Mouse (Mus musculus): Measurements from ENCODE around the gene Omp. TPM values are rescaled to one million over a fixed set of nuclear protein-coding genes. Genes with fewer than 3 reads are reported as not detected.

The Omp gene
- polyA plus RNA-seq, 1 experiment: 0.42 TPM

GRCm38 (mm10) chr7:98114656-98115055, 30.6 kb downstream of the Omp start:
- Histone ChIP-seq H3K4me1 (ENCODE audit: control insufficient read depth) (peaks cover 3% of the 10 kb centered on the region; the same call in 1 of the 2 replicates), H3K4me3 (replicated peaks) (no peak overlapping the region), H3K36me3 (ENCODE audit: control insufficient read depth) (no peaks in the 10 kb centered on the region), H3K9me3 (ENCODE audit: control insufficient read depth, low read length) (no peaks in the 10 kb centered on the region), H3K27me3 (ENCODE audit: control insufficient read depth) (peaks cover 33% of the 10 kb centered on the region)
- TF ChIP-seq TAL1 (IDR thresholded peaks at IDR 0.05; ENCODE audit: low read length) (no peak), GATA1 (IDR thresholded peaks at IDR 0.05; ENCODE audit: low read length) (no peak)

DNA sequence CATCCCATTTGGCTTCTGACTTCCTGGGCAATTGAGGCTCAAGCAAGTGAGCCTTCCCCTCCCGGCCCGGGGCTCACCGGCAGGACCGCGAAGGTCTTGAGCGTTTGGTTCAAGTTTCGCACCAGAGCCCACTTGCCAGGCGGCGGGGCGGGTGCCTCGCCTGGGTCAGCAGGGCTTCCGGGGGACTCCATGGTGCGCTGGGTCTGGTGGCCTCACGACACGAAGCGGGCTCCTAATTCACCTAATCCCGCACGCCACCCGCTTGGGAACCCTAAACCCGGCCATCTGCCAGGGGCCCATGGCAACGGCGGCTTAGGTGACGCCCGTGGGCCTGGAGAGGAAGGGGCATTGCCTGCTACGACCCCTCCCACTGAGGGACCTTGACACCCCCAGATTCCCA, 34.1 kb downstream of the Omp start:
- Histone ChIP-seq H3K4me1 (ENCODE audit: control insufficient read depth) (no peaks in the 10 kb centered on the region; the same call in 1 of the 2 replicates), H3K4me3 (replicated peaks) (no peak overlapping the region), H3K9me3 (ENCODE audit: control insufficient read depth, low read length) (no peaks in the 10 kb centered on the region), H3K27me3 (ENCODE audit: control insufficient read depth) (peaks cover 33% of the 10 kb centered on the region), H3K36me3 (ENCODE audit: control insufficient read depth) (no peaks in the 10 kb centered on the region)
- TF ChIP-seq GATA1 (IDR thresholded peaks at IDR 0.05; ENCODE audit: low read length) (no peak), TAL1 (IDR thresholded peaks at IDR 0.05; ENCODE audit: low read length) (no peak)

DNA sequence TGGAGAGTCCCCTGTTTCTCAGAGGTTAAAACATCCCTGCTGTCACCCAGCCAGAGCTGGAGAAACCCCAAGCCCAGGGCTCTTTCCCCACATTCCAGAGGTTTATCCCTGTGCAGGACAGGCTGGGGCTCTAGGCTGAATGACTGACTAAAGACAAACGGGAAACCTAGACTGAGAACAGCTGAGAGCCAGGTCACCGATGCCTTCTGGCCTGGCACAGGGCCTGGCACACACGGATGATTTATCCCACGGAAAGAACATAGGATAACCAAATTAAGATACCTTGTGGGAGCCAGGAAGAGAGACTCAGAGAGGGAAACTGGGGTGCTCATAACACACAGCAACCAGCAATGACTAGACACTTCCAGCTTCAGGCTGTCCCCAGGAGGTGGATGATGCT, 35.5 kb downstream of the Omp start:
- Histone ChIP-seq H3K4me3 (replicated peaks) (no peak overlapping the region), H3K9me3 (ENCODE audit: control insufficient read depth, low read length) (no peaks in the 10 kb centered on the region), H3K4me1 (ENCODE audit: control insufficient read depth) (no peaks in the 10 kb centered on the region; the same call in 1 of the 2 replicates), H3K36me3 (ENCODE audit: control insufficient read depth) (no peaks in the 10 kb centered on the region), H3K27me3 (ENCODE audit: control insufficient read depth) (peaks cover 33% of the 10 kb centered on the region)
- TF ChIP-seq GATA1 (IDR thresholded peaks at IDR 0.05; ENCODE audit: low read length): no peak
- no peak for TF ChIP-seq TAL1 (IDR thresholded peaks at IDR 0.05; ENCODE audit: low read length)

DNA sequence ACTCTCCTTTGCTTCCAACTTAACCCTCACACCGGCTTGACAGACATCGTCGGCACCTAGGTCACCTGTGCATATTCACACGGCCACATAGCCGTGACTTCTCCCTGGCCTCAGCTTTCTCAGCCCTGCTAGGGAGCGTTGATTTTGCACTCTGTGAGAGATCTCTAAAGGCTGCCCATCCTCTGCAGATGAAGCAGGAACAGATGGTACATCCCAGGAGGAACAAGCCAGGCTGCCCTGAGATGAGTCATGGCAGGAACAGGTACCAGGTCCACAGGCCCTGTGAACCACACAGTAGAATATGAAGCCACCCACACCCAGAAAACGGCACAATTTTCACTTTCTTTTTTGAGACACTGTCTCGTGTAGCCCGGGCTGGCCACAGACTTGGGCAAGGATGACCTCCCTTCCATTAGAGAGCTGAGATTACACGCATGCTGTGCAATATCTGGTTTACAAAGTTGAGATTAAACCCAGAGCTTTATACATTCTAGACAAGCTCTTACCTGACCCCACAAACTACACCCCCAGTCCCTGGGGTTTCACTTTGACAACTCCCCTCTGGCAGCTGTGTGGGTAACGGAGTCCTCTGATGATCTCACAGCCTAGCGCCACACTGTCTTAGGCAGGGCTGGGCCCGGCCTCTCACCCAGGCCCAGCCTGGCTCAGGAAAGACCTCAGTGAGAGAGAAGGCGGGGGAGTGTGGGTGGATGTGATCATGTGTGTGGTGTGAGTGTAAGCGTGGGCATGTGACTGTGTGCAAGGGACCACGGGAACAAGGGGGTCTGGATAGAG, 36.5 kb downstream of the Omp start:
- TF ChIP-seq GATA1 (IDR thresholded peaks at IDR 0.05; ENCODE audit: low read length): no peak
- TF ChIP-seq TAL1 (IDR thresholded peaks at IDR 0.05; ENCODE audit: low read length): no peak
- Histone ChIP-seq H3K4me3 (replicated peaks) (no peak overlapping the region), H3K36me3 (ENCODE audit: control insufficient read depth) (no peaks in the 10 kb centered on the region), H3K27me3 (ENCODE audit: control insufficient read depth) (peaks cover 33% of the 10 kb centered on the region), H3K4me1 (ENCODE audit: control insufficient read depth) (peaks cover under 1% of the 10 kb centered on the region), H3K9me3 (ENCODE audit: control insufficient read depth, low read length) (no peaks in the 10 kb centered on the region)

GRCm38 (mm10) chr7:98106272-98106671, 39.0 kb downstream of the Omp start:
- Histone ChIP-seq H3K27me3 (ENCODE audit: control insufficient read depth) (peaks cover 16% of the 10 kb centered on the region), H3K4me1 (ENCODE audit: control insufficient read depth) (peaks cover 6% of the 10 kb centered on the region), H3K36me3 (ENCODE audit: control insufficient read depth) (no peaks in the 10 kb centered on the region), H3K4me3 (replicated peaks) (no peak overlapping the region), H3K9me3 (ENCODE audit: control insufficient read depth, low read length) (no peaks in the 10 kb centered on the region)
- TF ChIP-seq TAL1 (IDR thresholded peaks at IDR 0.05; ENCODE audit: low read length) (no peak), GATA1 (IDR thresholded peaks at IDR 0.05; ENCODE audit: low read length) (no peak)

GRCm38 (mm10) chr7:98104481-98105435, 40.5 kb downstream of the Omp start:
- Histone ChIP-seq H3K4me1 (ENCODE audit: control insufficient read depth) (peaks cover 6% of the 10 kb centered on the region), H3K4me3 (replicated peaks) (peak overlapping the region; percentile 21), H3K9me3 (ENCODE audit: control insufficient read depth, low read length) (no peaks in the 10 kb centered on the region), H3K36me3 (ENCODE audit: control insufficient read depth) (no peaks in the 10 kb centered on the region), H3K27me3 (ENCODE audit: control insufficient read depth) (peaks cover 1% of the 10 kb centered on the region)
- TF ChIP-seq GATA1 (IDR thresholded peaks at IDR 0.05; ENCODE audit: low read length) (no peak), TAL1 (IDR thresholded peaks at IDR 0.05; ENCODE audit: low read length) (no peak)

DNA sequence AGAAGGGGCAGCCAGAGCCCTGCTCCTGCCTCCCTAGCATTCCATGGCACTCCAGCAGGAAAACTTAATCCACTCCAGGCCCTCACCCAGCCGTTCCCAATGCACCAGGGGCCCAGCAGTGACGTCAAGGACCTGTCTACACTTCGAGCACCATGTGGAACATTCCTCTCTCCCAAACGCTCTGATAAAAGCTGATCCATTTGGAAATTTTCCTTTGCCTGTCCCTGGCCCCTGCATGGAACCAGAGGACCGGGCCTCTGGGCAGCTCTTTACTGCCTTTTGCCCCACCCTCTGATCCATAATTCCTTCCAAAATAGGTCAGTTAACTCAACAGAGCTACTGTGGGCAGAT, 41.4 kb downstream of the Omp start:
- H3K27me3 ChIP-seq (ENCODE audit: control insufficient read depth): no peaks in the 10 kb centered on the region
- H3K4me1 ChIP-seq (ENCODE audit: control insufficient read depth): peaks cover 6% of the 10 kb centered on the region
- H3K9me3 ChIP-seq (ENCODE audit: control insufficient read depth, low read length): no peaks in the 10 kb centered on the region
- H3K4me3 ChIP-seq (replicated peaks): no peak overlapping the region
- TF ChIP-seq TAL1 (IDR thresholded peaks at IDR 0.05; ENCODE audit: low read length) (no peak), GATA1 (IDR thresholded peaks at IDR 0.05; ENCODE audit: low read length) (no peak)
- H3K36me3 ChIP-seq (ENCODE audit: control insufficient read depth): no peaks in the 10 kb centered on the region; the same call in 1 of the 2 replicates

- peak overlapping the region; percentile 25 for H3K4me3 ChIP-seq (replicated peaks)
- H3K27me3 ChIP-seq (ENCODE audit: control insufficient read depth): no peaks in the 10 kb centered on the region
- TF ChIP-seq GATA1 (IDR thresholded peaks at IDR 0.05; ENCODE audit: low read length) (no peak), TAL1 (IDR thresholded peaks at IDR 0.05; ENCODE audit: low read length) (no peak)
- no peaks in the 10 kb centered on the region for H3K9me3 ChIP-seq (ENCODE audit: control insufficient read depth, low read length)
- H3K36me3 ChIP-seq (ENCODE audit: control insufficient read depth): no peaks in the 10 kb centered on the region; the same call in 1 of the 2 replicates
- H3K4me1 ChIP-seq (ENCODE audit: control insufficient read depth): peaks cover 6% of the 10 kb centered on the region
Observed at GRCm38 (mm10) chr7:98103002-98103941, 42.0 kb downstream of the Omp start.
